Mouse (Mus musculus): ENCODE results near the gene Gm3336. TPM values are rescaled to one million over a fixed set of nuclear protein-coding genes. Genes with fewer than 3 reads are reported as not detected.

Gene Gm3336
- polyA plus RNA-seq, 1 experiment = not detected

- Histone ChIP-seq H3K36me3 (ENCODE audit: control insufficient read depth, insufficient read depth) (no peaks in the 10 kb centered on the region), H3K79me3 (ENCODE audit: low read depth) (no peaks in the 10 kb centered on the region), H3K27me3 (ENCODE audit: control insufficient read depth, insufficient read depth, insufficient read length) (no peaks in the 10 kb centered on the region), H3K4me3 (ENCODE audit: insufficient read depth, poor library complexity, severe bottlenecking) (no peak within 1 kb of the TSS), H3ac (ENCODE audit: control insufficient read depth, insufficient read length, low read depth) (no peak within 1 kb of the TSS), H3K79me2 (ENCODE audit: control insufficient read depth, insufficient read depth) (no peaks in the 10 kb centered on the region)
- TF ChIP-seq FOSL1 (IDR thresholded peaks at IDR 0.05; ENCODE audit: insufficient read depth, low read length, poor library complexity, severe bottlenecking) (no peak), MYOD1 (IDR thresholded peaks at IDR 0.05; ENCODE audit: control insufficient read depth, insufficient read length, low read depth) (no peak), MYOG (IDR thresholded peaks at IDR 0.05; ENCODE audit: control insufficient read depth, extremely low read depth, insufficient read length) (no peak), MAX (IDR thresholded peaks at IDR 0.05) (no peak), USF1 (IDR thresholded peaks at IDR 0.05; ENCODE audit: low read depth) (no peak), CEBPB (IDR thresholded peaks at IDR 0.05; ENCODE audit: low read depth) (no peak), CTCF (IDR thresholded peaks at IDR 0.05; ENCODE audit: control insufficient read depth, insufficient read depth, insufficient read length) (no peak)
These were observed 5.3 kb downstream of the Gm3336 start, which contains the start of gene Pde4c for GRCm38 (mm10) chr8:70723486-70724210. Gene Pde4c, plus strand, starts transcription at chr8:70723720.

GRCm38 (mm10) chr8:70724216-70724615 is 5.9 kb downstream of the Gm3336 start:
- Histone ChIP-seq H3K4me3 (ENCODE audit: insufficient read depth, poor library complexity, severe bottlenecking) (no peak overlapping the region), H3K79me3 (ENCODE audit: low read depth) (no peaks in the 10 kb centered on the region), H3K79me2 (ENCODE audit: control insufficient read depth, insufficient read depth) (no peaks in the 10 kb centered on the region), H3K36me3 (ENCODE audit: control insufficient read depth, insufficient read depth) (no peaks in the 10 kb centered on the region), H3K27me3 (ENCODE audit: control insufficient read depth, insufficient read depth, insufficient read length) (no peaks in the 10 kb centered on the region), H3ac (ENCODE audit: control insufficient read depth, insufficient read length, low read depth) (no peak overlapping the region)
- TF ChIP-seq CTCF (IDR thresholded peaks at IDR 0.05; ENCODE audit: control insufficient read depth, insufficient read depth, insufficient read length) (no peak), MYOG (IDR thresholded peaks at IDR 0.05; ENCODE audit: control insufficient read depth, extremely low read depth, insufficient read length) (no peak)

- Histone ChIP-seq H3K4me3 (ENCODE audit: insufficient read depth, poor library complexity, severe bottlenecking) (no peak overlapping the region), H3K79me3 (ENCODE audit: low read depth) (no peaks in the 10 kb centered on the region), H3K27me3 (ENCODE audit: control insufficient read depth, insufficient read depth, insufficient read length) (peaks cover 6% of the 10 kb centered on the region), H3ac (ENCODE audit: control insufficient read depth, insufficient read length, low read depth) (no peak overlapping the region), H3K36me3 (ENCODE audit: control insufficient read depth, insufficient read depth) (no peaks in the 10 kb centered on the region), H3K79me2 (ENCODE audit: control insufficient read depth, insufficient read depth) (no peaks in the 10 kb centered on the region)
- TF ChIP-seq CEBPB (IDR thresholded peaks at IDR 0.05; ENCODE audit: low read depth) (no peak), USF1 (IDR thresholded peaks at IDR 0.05; ENCODE audit: low read depth) (no peak), MYOD1 (IDR thresholded peaks at IDR 0.05; ENCODE audit: control insufficient read depth, insufficient read length, low read depth) (no peak), FOSL1 (IDR thresholded peaks at IDR 0.05; ENCODE audit: insufficient read depth, low read length, poor library complexity, severe bottlenecking) (no peak), MYOG (IDR thresholded peaks at IDR 0.05; ENCODE audit: control insufficient read depth, extremely low read depth, insufficient read length) (no peak), MAX (IDR thresholded peaks at IDR 0.05) (no peak), CTCF (IDR thresholded peaks at IDR 0.05; ENCODE audit: control insufficient read depth, insufficient read depth, insufficient read length) (no peak)
These were observed 7.6 kb downstream of the Gm3336 start for GRCm38 (mm10) chr8:70725792-70726447.

- Histone ChIP-seq H3ac (ENCODE audit: control insufficient read depth, insufficient read length, low read depth) (no peak overlapping the region), H3K36me3 (ENCODE audit: control insufficient read depth, insufficient read depth) (no peaks in the 10 kb centered on the region), H3K4me3 (ENCODE audit: insufficient read depth, poor library complexity, severe bottlenecking) (no peak overlapping the region), H3K79me3 (ENCODE audit: low read depth) (no peaks in the 10 kb centered on the region), H3K79me2 (ENCODE audit: control insufficient read depth, insufficient read depth) (no peaks in the 10 kb centered on the region), H3K27me3 (ENCODE audit: control insufficient read depth, insufficient read depth, insufficient read length) (peaks cover 6% of the 10 kb centered on the region)
- TF ChIP-seq USF1 (IDR thresholded peaks at IDR 0.05; ENCODE audit: low read depth) (no peak), CTCF (IDR thresholded peaks at IDR 0.05; ENCODE audit: control insufficient read depth, insufficient read depth, insufficient read length) (no peak), MAX (IDR thresholded peaks at IDR 0.05) (no peak), CEBPB (IDR thresholded peaks at IDR 0.05; ENCODE audit: low read depth) (no peak), MYOD1 (IDR thresholded peaks at IDR 0.05; ENCODE audit: control insufficient read depth, insufficient read length, low read depth) (no peak), FOSL1 (IDR thresholded peaks at IDR 0.05; ENCODE audit: insufficient read depth, low read length, poor library complexity, severe bottlenecking) (no peak), MYOG (IDR thresholded peaks at IDR 0.05; ENCODE audit: control insufficient read depth, extremely low read depth, insufficient read length) (no peak)
These were observed 8.4 kb downstream of the Gm3336 start for GRCm38 (mm10) chr8:70726721-70727120.

- no peak overlapping the region for H3K4me3 ChIP-seq (ENCODE audit: insufficient read depth, poor library complexity, severe bottlenecking)
- TF ChIP-seq MYOG (IDR thresholded peaks at IDR 0.05; ENCODE audit: control insufficient read depth, extremely low read depth, insufficient read length) = no peak
- no peak for TF ChIP-seq MYOD1 (IDR thresholded peaks at IDR 0.05; ENCODE audit: control insufficient read depth, insufficient read length, low read depth)
- TF ChIP-seq USF1 (IDR thresholded peaks at IDR 0.05; ENCODE audit: low read depth) = no peak
- no peak for TF ChIP-seq CEBPB (IDR thresholded peaks at IDR 0.05; ENCODE audit: low read depth)
- TF ChIP-seq MAX (IDR thresholded peaks at IDR 0.05) = no peak
- TF ChIP-seq CTCF (IDR thresholded peaks at IDR 0.05; ENCODE audit: control insufficient read depth, insufficient read depth, insufficient read length) = no peak
- TF ChIP-seq FOSL1 (IDR thresholded peaks at IDR 0.05; ENCODE audit: insufficient read depth, low read length, poor library complexity, severe bottlenecking) = no peak
- peaks cover 14% of the 10 kb centered on the region for H3K27me3 ChIP-seq (ENCODE audit: control insufficient read depth, insufficient read depth, insufficient read length)
These were observed 11.6 kb downstream of the Gm3336 start for GRCm38 (mm10) chr8:70729808-70730475.

More at GRCm38 (mm10) chr8:70729808-70730475, 11.6 kb downstream of the Gm3336 start:
- Histone ChIP-seq H3K79me3 (ENCODE audit: low read depth) (no peaks in the 10 kb centered on the region), H3K79me2 (ENCODE audit: control insufficient read depth, insufficient read depth) (no peaks in the 10 kb centered on the region), H3K36me3 (ENCODE audit: control insufficient read depth, insufficient read depth) (no peaks in the 10 kb centered on the region), H3ac (ENCODE audit: control insufficient read depth, insufficient read length, low read depth) (no peak overlapping the region)

Data from C2C12 (cell line).